Mouse (Mus musculus): ENCODE measurements at regions not wholly inside any gene's neighbourhood (a gene's known extent, or its start where the extent isn't known, plus 50 kb on each side); places are given as distances from the start of the nearest gene placed in this dataset.
"Not testable (repeated sequence)": the region's sequence is repeated elsewhere in the genome, so short reads cannot be mapped to it uniquely, and the experiment has no call there.

- peak; percentile 59 to 72 for DNase-seq
Observed at GRCm38 (mm10) chr13:26457487-26458253, 312.3 kb downstream of the Hdgfl1 start.

- DNase-seq = no peak
Observed at GRCm38 (mm10) chr13:26426639-26427038, 343.3 kb downstream of the Hdgfl1 start.

GRCm38 (mm10) chr13:26424513-26424912 lies 345.5 kb downstream of the Hdgfl1 start:
- DNase-seq = no peak

- no peak for DNase-seq
Observed at GRCm38 (mm10) chr13:26405757-26406156, 364.2 kb downstream of the Hdgfl1 start.

GRCm38 (mm10) chr13:26404707-26405106 lies 365.3 kb downstream of the Hdgfl1 start:
- DNase-seq = peak in 1 of 2 experiments; percentile 2

- no peak for DNase-seq
Observed at GRCm38 (mm10) chr13:26387861-26388621, 381.9 kb downstream of the Hdgfl1 start.

GRCm38 (mm10) chr13:26382631-26383030 lies 387.3 kb downstream of the Hdgfl1 start:
- no peak for DNase-seq

- no peak for DNase-seq
Observed at GRCm38 (mm10) chr13:26382154-26382553, 387.8 kb downstream of the Hdgfl1 start.

GRCm38 (mm10) chr13:26375546-26375945 lies 394.4 kb downstream of the Hdgfl1 start:
- no peak for DNase-seq

- DNase-seq = not testable (repeated sequence)
Observed at GRCm38 (mm10) chr13:26365911-26366310, 404.1 kb downstream of the Hdgfl1 start.

- no peak for DNase-seq
Observed at GRCm38 (mm10) chr13:26356341-26356740, 413.6 kb downstream of the Hdgfl1 start.

- no peak for DNase-seq
Observed at GRCm38 (mm10) chr13:26354421-26354820, 415.5 kb downstream of the Hdgfl1 start.

GRCm38 (mm10) chr13:26350510-26350909 lies 419.5 kb downstream of the Hdgfl1 start:
- DNase-seq = no peak

- DNase-seq = no peak
Observed at GRCm38 (mm10) chr13:26338795-26339194, 431.2 kb downstream of the Hdgfl1 start.

GRCm38 (mm10) chr13:26325066-26325465 lies 444.9 kb downstream of the Hdgfl1 start:
- no peak for DNase-seq

- DNase-seq = no peak
Observed at GRCm38 (mm10) chr13:26324633-26325032, 445.3 kb downstream of the Hdgfl1 start.

- no peak for DNase-seq
Observed at GRCm38 (mm10) chr13:26318557-26318956, 451.4 kb downstream of the Hdgfl1 start.

- DNase-seq = no peak
Observed at GRCm38 (mm10) chr13:26312246-26313010, 457.5 kb downstream of the Hdgfl1 start.

- DNase-seq = peak in 1 of 2 experiments; percentile 6
Observed at GRCm38 (mm10) chr13:26284073-26284444, 485.9 kb downstream of the Hdgfl1 start.

- peak; percentile 7 to 15 for DNase-seq
Observed at GRCm38 (mm10) chr13:26283397-26284072, 486.4 kb downstream of the Hdgfl1 start.

- DNase-seq = no peak
Observed at GRCm38 (mm10) chr13:26282291-26282690, 487.7 kb downstream of the Hdgfl1 start.

GRCm38 (mm10) chr13:26272850-26273249 lies 497.1 kb downstream of the Hdgfl1 start:
- no peak for DNase-seq

GRCm38 (mm10) chr13:26267501-26267900 lies 502.5 kb downstream of the Hdgfl1 start:
- DNase-seq = no peak

All from kidney, postnatal 4 days (tissue).